Mouse (Mus musculus): ENCODE results near the gene Tbc1d9b. TPM values are rescaled to one million over a fixed set of nuclear protein-coding genes. Genes with fewer than 3 reads are reported as not detected.

Tbc1d9b gene
- total RNA-seq, 1 experiment: 18.0 TPM

GRCm38 (mm10) chr11:50131801-50132201, 605 bp downstream of the Tbc1d9b start:
- Histone ChIP-seq H3K4me1 (ENCODE audit: control insufficient read depth in 2 of 2, insufficient read depth in 2 of 2, low read length in 2 of 2, poor library complexity in 1 of 2) (peaks cover 0 to 8% of the 10 kb centered on the region in 2 experiments; a peak in 1 of 4 replicates), H3K9me3 (ENCODE audit: control insufficient read depth, insufficient read depth, low read depth, low read length) (no peaks in the 10 kb centered on the region), H3K36me3 (ENCODE audit: control insufficient read depth, insufficient read depth, low read length, poor library complexity, severe bottlenecking) (peaks cover 2% of the 10 kb centered on the region; the same call in 1 of the 2 replicates), H3K27ac (ENCODE audit: insufficient read depth, low read depth, low read length, poor library complexity, severe bottlenecking) (no peak overlapping the region), H3K4me3 (ENCODE audit: insufficient read depth in 1 of 2, low read depth in 1 of 2, low read length in 2 of 2, poor library complexity in 1 of 2, severe bottlenecking in 1 of 2) (peak overlapping the region; percentile 74 to 84), H3K9ac (ENCODE audit: insufficient read depth, low read depth, low read length, poor library complexity, severe bottlenecking) (peak overlapping the region; percentile 90)
- in situ Hi-C loops (cut with MboI; ENCODE audit: low sequenced_read_pairs in 2 of 2, unreplicated experiment in 2 of 2): loop anchor here in 1 of 2 experiments (5.0 kb wide), 1 partner anchor 144 kb away; no protein-coding TSS in a partner anchor
- peak; percentile 1 for DNase-seq (ENCODE audit: low read depth, low spot score)
- TF ChIP-seq MAFK (IDR thresholded peaks at IDR 0.05; ENCODE audit: insufficient read depth, low read depth, low read length) (no peak), HCFC1 (IDR thresholded peaks at IDR 0.05; ENCODE audit: borderline replicate concordance, insufficient read depth, low read length) (no peak), CHD2 (IDR thresholded peaks at IDR 0.05; ENCODE audit: low read depth, low read length) (no peak), ZC3H11A (IDR thresholded peaks at IDR 0.05; ENCODE audit: borderline replicate concordance, low read depth, low read length) (no peak), ZNF384 (IDR thresholded peaks at IDR 0.05; ENCODE audit: low read depth, low read length) (no peak)

GRCm38 (mm10) chr11:50132265-50132664, 1.1 kb downstream of the Tbc1d9b start:
- no peaks in the 10 kb centered on the region for H3K9me3 ChIP-seq (ENCODE audit: control insufficient read depth, insufficient read depth, low read depth, low read length)
- no peak for DNase-seq (ENCODE audit: low read depth, low spot score)
- H3K4me3 ChIP-seq (ENCODE audit: insufficient read depth in 1 of 2, low read depth in 1 of 2, low read length in 2 of 2, poor library complexity in 1 of 2, severe bottlenecking in 1 of 2): no peak overlapping the region
- no peak for TF ChIP-seq MAFK (IDR thresholded peaks at IDR 0.05; ENCODE audit: insufficient read depth, low read depth, low read length)
- TF ChIP-seq ZNF384 (IDR thresholded peaks at IDR 0.05; ENCODE audit: low read depth, low read length): no peak
- peaks cover 2% of the 10 kb centered on the region; the same call in 1 of the 2 replicates for H3K36me3 ChIP-seq (ENCODE audit: control insufficient read depth, insufficient read depth, low read length, poor library complexity, severe bottlenecking)
- H3K27ac ChIP-seq (ENCODE audit: insufficient read depth, low read depth, low read length, poor library complexity, severe bottlenecking): no peak overlapping the region
- in situ Hi-C loops (cut with MboI; ENCODE audit: low sequenced_read_pairs in 2 of 2, unreplicated experiment in 2 of 2): loop anchor here in 1 of 2 experiments (5.0 kb wide), 1 partner anchor 145 kb away; no protein-coding TSS in a partner anchor
- H3K9ac ChIP-seq (ENCODE audit: insufficient read depth, low read depth, low read length, poor library complexity, severe bottlenecking): 0 out of 2 replicates have a peak overlapping the region, but pooled peaks have one; percentile 90
- peaks cover 0 to 8% of the 10 kb centered on the region in 2 experiments; a peak in 1 of 4 replicates for H3K4me1 ChIP-seq (ENCODE audit: control insufficient read depth in 2 of 2, insufficient read depth in 2 of 2, low read length in 2 of 2, poor library complexity in 1 of 2)

GRCm38 (mm10) chr11:50134136-50134859, 3.1 kb downstream of the Tbc1d9b start:
- Histone ChIP-seq H3K27ac (ENCODE audit: insufficient read depth, low read depth, low read length, poor library complexity, severe bottlenecking) (no peak overlapping the region), H3K4me1 (ENCODE audit: control insufficient read depth in 2 of 2, insufficient read depth in 2 of 2, low read length in 2 of 2, poor library complexity in 1 of 2) (peaks cover 0 to 18% of the 10 kb centered on the region in 2 experiments; a peak in 2 of 4 replicates), H3K9ac (ENCODE audit: insufficient read depth, low read depth, low read length, poor library complexity, severe bottlenecking) (no peak overlapping the region), H3K9me3 (ENCODE audit: control insufficient read depth, insufficient read depth, low read depth, low read length) (no peaks in the 10 kb centered on the region), H3K36me3 (ENCODE audit: control insufficient read depth, insufficient read depth, low read length, poor library complexity, severe bottlenecking) (peaks cover 2% of the 10 kb centered on the region; the same call in 1 of the 2 replicates), H3K4me3 (ENCODE audit: insufficient read depth in 1 of 2, low read depth in 1 of 2, low read length in 2 of 2, poor library complexity in 1 of 2, severe bottlenecking in 1 of 2) (no peak overlapping the region)
- no peak for DNase-seq (ENCODE audit: low read depth, low spot score)
- TF ChIP-seq ZC3H11A (IDR thresholded peaks at IDR 0.05; ENCODE audit: borderline replicate concordance, low read depth, low read length) (no peak), ZNF384 (IDR thresholded peaks at IDR 0.05; ENCODE audit: low read depth, low read length) (no peak), CHD2 (IDR thresholded peaks at IDR 0.05; ENCODE audit: low read depth, low read length) (no peak), MAFK (IDR thresholded peaks at IDR 0.05; ENCODE audit: insufficient read depth, low read depth, low read length) (no peak), HCFC1 (IDR thresholded peaks at IDR 0.05; ENCODE audit: borderline replicate concordance, insufficient read depth, low read length) (no peak)
- in situ Hi-C loops (cut with MboI; ENCODE audit: low sequenced_read_pairs in 2 of 2, unreplicated experiment in 2 of 2): loop anchor here in 1 of 2 experiments (5.0 kb wide), 1 partner anchor 147 kb away; no protein-coding TSS in a partner anchor

GRCm38 (mm10) chr11:50138206-50138822, 7.1 kb downstream of the Tbc1d9b start:
- no peak for DNase-seq (ENCODE audit: low read depth, low spot score)
- Histone ChIP-seq H3K9me3 (ENCODE audit: control insufficient read depth, insufficient read depth, low read depth, low read length) (no peaks in the 10 kb centered on the region), H3K27ac (ENCODE audit: insufficient read depth, low read depth, low read length, poor library complexity, severe bottlenecking) (no peak overlapping the region), H3K4me1 (ENCODE audit: control insufficient read depth in 2 of 2, insufficient read depth in 2 of 2, low read length in 2 of 2, poor library complexity in 1 of 2) (peaks cover 0 to 18% of the 10 kb centered on the region in 2 experiments), H3K36me3 (ENCODE audit: control insufficient read depth, insufficient read depth, low read length, poor library complexity, severe bottlenecking) (peaks cover 6% of the 10 kb centered on the region; the same call in 1 of the 2 replicates), H3K4me3 (ENCODE audit: insufficient read depth in 1 of 2, low read depth in 1 of 2, low read length in 2 of 2, poor library complexity in 1 of 2, severe bottlenecking in 1 of 2) (no peak overlapping the region), H3K9ac (ENCODE audit: insufficient read depth, low read depth, low read length, poor library complexity, severe bottlenecking) (no peak overlapping the region)
- in situ Hi-C loops (cut with MboI; ENCODE audit: low sequenced_read_pairs in 2 of 2, unreplicated experiment in 2 of 2): no loop called here
- no peak for TF ChIP-seq CHD2 (IDR thresholded peaks at IDR 0.05; ENCODE audit: low read depth, low read length)
- no peak for TF ChIP-seq HCFC1 (IDR thresholded peaks at IDR 0.05; ENCODE audit: borderline replicate concordance, insufficient read depth, low read length)
- TF ChIP-seq MAFK (IDR thresholded peaks at IDR 0.05; ENCODE audit: insufficient read depth, low read depth, low read length): no peak
- no peak for TF ChIP-seq ZC3H11A (IDR thresholded peaks at IDR 0.05; ENCODE audit: borderline replicate concordance, low read depth, low read length)
- no peak for TF ChIP-seq ZNF384 (IDR thresholded peaks at IDR 0.05; ENCODE audit: low read depth, low read length)

All from ES-E14 (cell line).